Mouse (Mus musculus) naive thymus-derived CD4-positive, alpha-beta T cell, adult 5 months (primary cell): ENCODE measurements around the gene Cebpz. TPM values are rescaled to one million over a fixed set of nuclear protein-coding genes. Genes with fewer than 3 reads are reported as not detected.

ENCODE experiments used
- polyA plus RNA-seq: library from polyadenylated mRNA; unstranded; fragments of 100-300 nt; shearing (Covaris generic); gene quantifications from one replicate; pipeline ENCODE4 v1.2.1, GENCODE M21; 2017

Gene Cebpz
- 129 TPM for polyA plus RNA-seq

DNA sequence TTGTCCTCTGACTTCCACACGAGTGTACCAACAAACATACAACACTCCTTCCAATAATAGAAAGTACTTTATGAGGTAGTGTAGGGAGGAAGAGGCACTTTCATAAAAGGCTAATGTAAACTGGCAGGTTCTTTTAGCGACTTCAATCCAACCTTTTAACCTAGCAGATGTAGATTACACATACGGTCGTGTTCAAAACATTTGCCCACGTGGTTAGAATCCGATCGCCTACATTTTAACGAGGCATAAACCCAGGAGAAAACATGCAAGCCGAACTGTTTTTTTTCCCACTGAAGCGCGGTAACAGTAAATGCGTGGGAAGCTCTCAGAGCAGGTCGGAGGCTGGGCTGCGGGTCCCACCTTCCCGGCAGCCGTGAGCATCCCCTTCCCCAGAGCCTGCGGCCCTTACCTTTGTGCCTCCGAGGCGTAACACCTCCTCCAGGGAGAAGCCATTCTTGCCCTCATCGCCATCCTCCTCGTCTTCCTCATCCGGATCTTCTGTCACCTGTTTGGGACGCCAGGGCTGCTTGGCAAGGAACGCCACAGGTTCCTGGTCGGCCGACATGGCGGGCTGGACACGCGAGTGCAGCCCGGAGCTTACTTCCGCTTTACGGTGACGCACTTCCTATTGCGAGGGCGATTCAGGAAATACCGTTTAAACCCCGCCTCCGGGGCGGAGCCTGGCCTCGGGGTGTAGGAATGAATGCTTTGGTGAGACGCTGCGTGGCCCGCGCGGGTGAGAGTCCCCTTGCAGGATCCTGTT is at the start of gene Cebpz, which contains the start of gene Ndufaf7:
TSS of gene Cebpz (minus strand) at position 601 of the 763 bp plus-strand sequence.
TSS of gene Ndufaf7 (plus strand) at position 671 of the 763 bp plus-strand sequence.

DNA sequence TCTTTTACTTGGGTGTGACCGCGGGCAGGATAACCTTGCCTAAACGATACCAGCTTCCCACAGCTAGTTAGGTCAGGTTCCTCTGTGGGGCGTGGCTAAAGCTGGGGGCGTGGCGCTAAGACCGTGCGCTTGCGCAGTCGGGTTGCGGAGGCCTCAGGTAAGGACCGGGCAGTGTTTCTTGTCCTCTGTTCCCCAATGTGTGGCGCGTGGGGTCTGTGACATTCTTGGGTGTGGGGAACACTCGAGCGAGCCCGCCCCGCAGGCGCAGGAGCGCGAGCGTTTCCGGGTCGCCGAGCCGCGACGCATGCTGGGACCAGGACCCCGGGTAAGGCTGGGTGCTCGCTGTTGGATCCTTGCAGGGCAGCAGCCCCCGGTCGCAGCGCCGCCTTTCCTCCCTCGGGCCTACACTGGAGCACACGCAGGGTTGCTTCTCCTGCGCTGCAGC is 20.5 kb downstream of the Cebpz start, which contains the start of gene Cebpzos:
TSS of gene Cebpzos (plus strand) at position 132 of the 445 bp plus-strand sequence.

DNA sequence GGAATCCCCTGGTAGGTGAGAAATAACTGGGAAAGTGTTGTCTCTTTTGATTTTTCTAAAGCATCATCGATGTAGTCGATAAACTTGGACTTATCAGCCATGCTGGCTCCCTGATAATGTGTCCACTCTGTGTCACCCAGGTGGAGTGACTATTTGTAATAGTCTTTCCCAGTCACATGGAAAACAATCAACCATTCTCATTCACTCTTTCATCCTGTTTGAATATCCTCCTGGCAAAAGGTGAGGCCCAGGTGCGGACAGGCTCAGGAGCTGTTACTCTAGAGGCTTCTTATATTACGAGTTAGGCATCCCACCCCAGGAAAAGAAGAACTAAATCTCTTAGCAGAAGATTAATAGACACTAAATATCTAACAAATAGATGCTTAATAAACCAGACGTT is 30.0 kb downstream of the Cebpz start, which contains the start of gene Sult6b1:
TSS of gene Sult6b1 (minus strand) at position 101 of the 400 bp plus-strand sequence.

DNA sequence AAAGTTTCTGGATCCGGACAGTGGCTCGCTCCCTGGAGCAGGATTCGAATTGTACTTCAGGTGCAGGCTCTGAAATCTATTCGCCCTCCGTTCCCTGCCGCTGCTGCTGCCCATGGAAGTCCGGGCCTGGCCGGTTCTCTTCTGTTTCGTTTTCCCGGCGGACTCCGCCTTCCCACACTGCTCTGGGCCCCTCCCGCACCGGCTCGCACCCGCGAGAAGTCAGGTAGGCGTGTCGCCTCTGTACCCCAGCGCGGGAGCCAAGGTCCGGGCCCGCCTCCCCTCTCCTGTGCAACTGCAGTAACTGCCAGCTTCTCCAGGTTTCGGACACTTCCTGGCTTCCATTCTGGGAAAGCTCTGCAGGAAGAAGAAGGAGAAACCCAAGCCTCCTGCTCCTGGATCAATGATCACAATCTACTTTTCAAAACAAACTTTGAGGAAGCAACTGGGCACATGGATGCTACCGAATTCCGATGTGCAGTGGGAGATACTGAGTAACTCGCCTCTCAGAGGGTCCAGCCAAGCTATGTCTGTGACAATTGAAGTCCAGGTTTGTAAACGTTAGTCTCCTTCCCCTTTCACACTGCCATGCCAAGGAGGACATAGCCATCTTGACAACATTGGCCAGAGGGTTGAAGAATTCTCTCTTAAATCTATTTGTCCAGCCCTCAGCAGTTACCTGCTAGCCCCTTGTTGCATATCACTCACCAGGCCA is 54.3 kb downstream of the Cebpz start, which contains the start of gene Eif2ak2:
TSS of gene Eif2ak2 (minus strand) at position 173 of the 712 bp plus-strand sequence.

Other genes with a start within 250 kb of the Cebpz start
- 20.4 TPM for gene Strn, start 199.9 kb downstream of the Cebpz start, polyA plus RNA-seq
- gene Heatr5b, start 101.7 kb downstream of the Cebpz start, polyA plus RNA-seq, result 26.9 TPM
- 44.5 TPM for gene Gpatch11, start 101.5 kb downstream of the Cebpz start, polyA plus RNA-seq
- gene Eif2ak2, start 54.5 kb downstream of the Cebpz start, polyA plus RNA-seq, result 3.4 TPM
- not detected for gene Sult6b1, start 30.1 kb downstream of the Cebpz start, polyA plus RNA-seq
- gene Cebpzos, start 20.6 kb downstream of the Cebpz start, polyA plus RNA-seq, result 14.5 TPM
- gene Ndufaf7, start 70 bp upstream of the Cebpz start, polyA plus RNA-seq, result 20.2 TPM
- 39.8 TPM for gene Prkd3, start 83.8 kb upstream of the Cebpz start, polyA plus RNA-seq
- 5.2 TPM for gene Qpct, start 114.8 kb upstream of the Cebpz start, polyA plus RNA-seq